Mouse (Mus musculus): ENCODE measurements around the gene Gbx1. TPM values are rescaled to one million over a fixed set of nuclear protein-coding genes. Genes with fewer than 3 reads are reported as not detected.
A peak's percentile ranks its signal among the peaks of the same experiment; 100 is the strongest.

The Gbx1 gene
- polyA plus RNA-seq, 1 experiment from 2014 or later: not detected

GRCm38 (mm10) chr5:24541144-24541569 is 14.2 kb upstream of the Gbx1 start:
- WGBS: 10% methylated on average over 6 of the region's 6 CpGs
- no peak overlapping the region for H3K9ac ChIP-seq (ENCODE audit: low read length)
- peak overlapping the region; percentile 44 for H3K4me2 ChIP-seq (ENCODE audit: low read depth, low read length)
- no peak for ATAC-seq (ENCODE audit: insufficient read depth, low FRiP score)
- H3K9me3 ChIP-seq (replicated peaks; ENCODE audit: control insufficient read depth, low read length): no peaks in the 10 kb centered on the region
- H3K27me3 ChIP-seq (ENCODE audit: control insufficient read depth, insufficient read depth, low read length): no peaks in the 10 kb centered on the region
- peaks cover 13% of the 10 kb centered on the region for H3K4me1 ChIP-seq (ENCODE audit: control insufficient read depth, insufficient read depth, low read length)
- no peak overlapping the region for H3K27ac ChIP-seq (ENCODE audit: low read length)
- no peaks in the 10 kb centered on the region for H3K36me3 ChIP-seq (ENCODE audit: control insufficient read depth, insufficient read depth, low read length)
- peak overlapping the region; percentile 25; the same call in 1 of the 2 replicates for H3K4me3 ChIP-seq (replicated peaks; ENCODE audit: low read length)

DNA sequence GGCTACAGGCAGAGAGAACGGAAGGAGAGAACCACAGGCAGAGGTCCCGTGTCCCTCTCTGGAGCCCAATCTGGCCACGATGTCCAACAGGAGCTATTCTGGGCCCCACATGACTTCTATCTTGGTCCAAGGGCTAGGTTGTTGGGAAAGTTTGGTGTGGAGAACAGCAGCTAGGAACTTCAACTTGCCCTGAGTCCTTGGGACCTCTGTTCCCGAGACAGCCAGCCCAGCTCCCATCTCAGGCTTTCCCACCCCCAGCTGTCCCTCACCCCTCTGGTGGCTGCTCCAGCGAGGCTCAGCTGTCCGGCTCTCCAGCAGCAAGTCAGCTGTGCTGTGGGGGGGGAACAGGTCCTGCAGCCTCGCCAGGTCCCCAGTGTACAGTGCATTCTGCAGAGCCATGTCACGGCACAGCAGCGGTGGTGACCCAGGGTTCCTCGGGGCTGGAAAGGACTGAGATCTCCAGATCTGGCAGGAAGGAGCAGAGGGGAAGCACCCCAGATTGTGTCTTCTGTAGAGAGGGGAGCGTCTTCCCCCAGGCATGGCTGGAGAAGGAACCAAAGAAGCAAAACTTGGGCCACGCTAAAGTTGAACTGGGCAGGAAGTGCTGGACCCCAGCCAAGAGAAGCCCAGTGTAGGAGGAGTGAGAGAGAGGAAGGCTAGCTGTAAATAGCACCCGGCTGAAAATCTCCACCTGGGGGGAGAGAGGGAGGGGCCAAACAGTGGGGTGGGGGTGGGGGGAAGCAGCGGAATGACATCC is 13.6 kb upstream of the Gbx1 start, which contains the start of gene Asb10:
Asb10 (minus strand) TSS at position 592 of the 757 bp plus-strand sequence.
- H3K9ac ChIP-seq (ENCODE audit: low read length): peak within 1 kb of the TSS; percentile 52
- peak within 1 kb of the TSS; percentile 25 for H3K4me3 ChIP-seq (replicated peaks; ENCODE audit: low read length)
- H3K4me1 ChIP-seq (ENCODE audit: control insufficient read depth, insufficient read depth, low read length): peaks cover 13% of the 10 kb centered on the region
- H3K4me2 ChIP-seq (ENCODE audit: low read depth, low read length): peak within 1 kb of the TSS; percentile 44
- H3K27me3 ChIP-seq (ENCODE audit: control insufficient read depth, insufficient read depth, low read length): no peaks in the 10 kb centered on the region
- peak; percentile 52 for ATAC-seq (ENCODE audit: insufficient read depth, low FRiP score)
- WGBS: 21% methylated on average over 14 of the region's 14 CpGs
- no peaks in the 10 kb centered on the region for H3K36me3 ChIP-seq (ENCODE audit: control insufficient read depth, insufficient read depth, low read length)
- H3K27ac ChIP-seq (ENCODE audit: low read length): peak within 1 kb of the TSS; percentile 14; the same call in 1 of the 2 replicates
- H3K9me3 ChIP-seq (replicated peaks; ENCODE audit: control insufficient read depth, low read length): no peaks in the 10 kb centered on the region

DNA sequence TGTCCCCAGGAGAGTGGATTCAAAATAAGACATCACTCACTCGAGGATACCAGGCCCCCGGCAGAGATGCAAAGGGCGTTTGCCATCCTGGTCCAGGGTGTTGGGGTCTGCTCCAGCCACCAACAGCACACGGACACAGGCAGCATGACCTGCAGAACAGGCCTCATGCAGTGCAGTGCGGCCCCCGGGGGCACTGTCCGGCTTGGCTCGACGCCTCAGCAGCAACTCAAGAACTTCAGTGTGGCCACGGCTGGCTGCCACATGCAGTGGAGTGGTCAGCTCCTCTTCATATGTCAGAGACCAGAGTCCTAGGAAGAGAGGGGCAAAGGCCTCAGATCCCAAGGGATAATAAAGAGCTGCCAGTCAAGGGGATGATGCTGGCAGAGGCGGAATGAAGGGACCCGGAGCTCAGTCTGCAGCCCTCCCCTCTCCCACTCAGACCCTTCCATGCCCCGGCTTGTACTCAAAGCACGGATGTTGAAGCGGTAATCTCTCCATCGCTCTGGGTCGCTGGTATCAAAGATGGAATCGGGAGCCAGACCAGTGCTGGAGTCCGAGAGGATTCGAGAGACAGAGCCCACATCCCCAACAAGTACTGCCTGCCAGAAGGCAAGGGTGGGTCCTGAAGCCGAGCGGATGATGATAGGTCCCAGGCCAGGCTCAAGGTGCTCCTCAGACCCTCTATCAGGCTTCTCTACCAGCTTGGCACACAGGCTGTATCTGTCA is 12.7 kb upstream of the Gbx1 start:
- Histone ChIP-seq H3K27ac (ENCODE audit: low read length) (no peak overlapping the region), H3K4me2 (ENCODE audit: low read depth, low read length) (no peak overlapping the region), H3K4me1 (ENCODE audit: control insufficient read depth, insufficient read depth, low read length) (peaks cover 13% of the 10 kb centered on the region), H3K36me3 (ENCODE audit: control insufficient read depth, insufficient read depth, low read length) (no peaks in the 10 kb centered on the region), H3K27me3 (ENCODE audit: control insufficient read depth, insufficient read depth, low read length) (no peaks in the 10 kb centered on the region), H3K9me3 (replicated peaks; ENCODE audit: control insufficient read depth, low read length) (no peaks in the 10 kb centered on the region), H3K9ac (ENCODE audit: low read length) (no peak overlapping the region), H3K4me3 (replicated peaks; ENCODE audit: low read length) (no peak overlapping the region)
- WGBS: 81% methylated on average over 22 of the region's 22 CpGs
- ATAC-seq (ENCODE audit: insufficient read depth, low FRiP score): 0 out of 2 replicates have a peak, but pooled peaks have one; percentile 6

DNA sequence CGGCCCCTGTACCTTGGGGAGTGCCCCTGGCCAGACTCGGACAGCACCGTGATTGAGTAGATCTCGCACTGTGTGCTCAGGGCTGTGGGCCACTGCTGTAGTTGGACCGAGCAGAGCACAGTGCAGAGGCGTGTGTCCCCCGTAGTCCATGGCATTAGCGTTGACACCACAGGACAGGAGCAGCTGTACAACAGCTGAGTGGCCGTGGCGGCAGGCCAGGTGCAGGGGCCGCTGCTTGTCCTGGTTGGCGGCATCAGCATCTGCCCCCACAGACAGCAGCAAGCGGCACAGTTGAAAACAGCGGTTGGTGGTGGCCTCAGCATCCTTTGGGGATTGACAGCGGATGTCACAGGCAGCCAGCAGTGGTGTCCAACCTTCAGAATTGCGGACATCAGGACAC is 10.6 kb upstream of the Gbx1 start:
- Histone ChIP-seq H3K4me1 (ENCODE audit: control insufficient read depth, insufficient read depth, low read length) (peaks cover 13% of the 10 kb centered on the region), H3K27me3 (ENCODE audit: control insufficient read depth, insufficient read depth, low read length) (no peaks in the 10 kb centered on the region), H3K9ac (ENCODE audit: low read length) (no peak overlapping the region), H3K9me3 (replicated peaks; ENCODE audit: control insufficient read depth, low read length) (no peaks in the 10 kb centered on the region), H3K4me3 (replicated peaks; ENCODE audit: low read length) (no peak overlapping the region), H3K36me3 (ENCODE audit: control insufficient read depth, insufficient read depth, low read length) (no peaks in the 10 kb centered on the region), H3K27ac (ENCODE audit: low read length) (no peak overlapping the region), H3K4me2 (ENCODE audit: low read depth, low read length) (no peak overlapping the region)
- no peak for ATAC-seq (ENCODE audit: insufficient read depth, low FRiP score)
- WGBS: 66% methylated on average over 16 of the region's 16 CpGs

- no peak overlapping the region for H3K27ac ChIP-seq (ENCODE audit: low read length)
- 0 out of 2 replicates have a peak, but pooled peaks cover under 1% of the 10 kb centered on the region for H3K27me3 ChIP-seq (ENCODE audit: control insufficient read depth, insufficient read depth, low read length)
- peaks cover 13% of the 10 kb centered on the region for H3K4me1 ChIP-seq (ENCODE audit: control insufficient read depth, insufficient read depth, low read length)
- WGBS: 79% methylated on average over 5 of the region's 5 CpGs
- no peak overlapping the region for H3K4me2 ChIP-seq (ENCODE audit: low read depth, low read length)
- no peak for ATAC-seq (ENCODE audit: insufficient read depth, low FRiP score)
- no peak overlapping the region for H3K4me3 ChIP-seq (replicated peaks; ENCODE audit: low read length)
- H3K36me3 ChIP-seq (ENCODE audit: control insufficient read depth, insufficient read depth, low read length): no peaks in the 10 kb centered on the region
- no peak overlapping the region for H3K9ac ChIP-seq (ENCODE audit: low read length)
- no peaks in the 10 kb centered on the region for H3K9me3 ChIP-seq (replicated peaks; ENCODE audit: control insufficient read depth, low read length)
These were observed 9.5 kb upstream of the Gbx1 start for GRCm38 (mm10) chr5:24536511-24536910.

DNA sequence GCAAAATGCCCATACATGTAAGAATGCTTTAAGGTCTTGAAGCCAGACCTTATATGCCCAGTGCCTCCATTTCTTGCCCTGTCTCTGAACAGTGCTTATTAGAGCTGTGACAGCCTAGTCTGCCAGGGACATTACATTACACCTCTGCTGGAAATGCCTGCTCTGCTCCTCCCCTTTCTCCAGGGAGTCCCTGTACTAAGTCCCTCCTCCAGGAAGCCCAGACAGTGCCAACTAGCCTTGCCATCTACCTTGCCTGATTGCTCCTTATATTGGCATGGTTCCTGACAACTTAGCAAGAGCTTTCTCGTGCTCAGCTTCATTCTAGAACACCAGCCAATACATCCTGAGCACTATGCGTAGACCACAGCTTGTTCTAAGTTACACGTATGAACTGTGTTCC is 8.7 kb upstream of the Gbx1 start:
- no peaks in the 10 kb centered on the region for H3K9me3 ChIP-seq (replicated peaks; ENCODE audit: control insufficient read depth, low read length)
- H3K36me3 ChIP-seq (ENCODE audit: control insufficient read depth, insufficient read depth, low read length): no peaks in the 10 kb centered on the region
- no peak for ATAC-seq (ENCODE audit: insufficient read depth, low FRiP score)
- WGBS: 78% methylated on average over 3 of the region's 3 CpGs
- peaks cover 7% of the 10 kb centered on the region for H3K4me1 ChIP-seq (ENCODE audit: control insufficient read depth, insufficient read depth, low read length)
- H3K27me3 ChIP-seq (ENCODE audit: control insufficient read depth, insufficient read depth, low read length): peaks cover 8% of the 10 kb centered on the region
- no peak overlapping the region for H3K9ac ChIP-seq (ENCODE audit: low read length)
- H3K4me3 ChIP-seq (replicated peaks; ENCODE audit: low read length): no peak overlapping the region
- no peak overlapping the region for H3K27ac ChIP-seq (ENCODE audit: low read length)
- H3K4me2 ChIP-seq (ENCODE audit: low read depth, low read length): no peak overlapping the region

- no peak overlapping the region for H3K4me3 ChIP-seq (replicated peaks; ENCODE audit: low read length)
- H3K9ac ChIP-seq (ENCODE audit: low read length): no peak overlapping the region
- no peak overlapping the region for H3K27ac ChIP-seq (ENCODE audit: low read length)
- H3K27me3 ChIP-seq (ENCODE audit: control insufficient read depth, insufficient read depth, low read length): peaks cover 20% of the 10 kb centered on the region
- no peaks in the 10 kb centered on the region for H3K36me3 ChIP-seq (ENCODE audit: control insufficient read depth, insufficient read depth, low read length)
- 0 out of 2 replicates have a peak, but pooled peaks cover 3% of the 10 kb centered on the region for H3K4me1 ChIP-seq (ENCODE audit: control insufficient read depth, insufficient read depth, low read length)
- 52% methylated on average over 5 of the region's 5 CpGs for WGBS
- no peak overlapping the region for H3K4me2 ChIP-seq (ENCODE audit: low read depth, low read length)
- ATAC-seq (ENCODE audit: insufficient read depth, low FRiP score): no peak
- no peaks in the 10 kb centered on the region for H3K9me3 ChIP-seq (replicated peaks; ENCODE audit: control insufficient read depth, low read length)
These were observed 7.3 kb upstream of the Gbx1 start for GRCm38 (mm10) chr5:24534292-24534691.

DNA sequence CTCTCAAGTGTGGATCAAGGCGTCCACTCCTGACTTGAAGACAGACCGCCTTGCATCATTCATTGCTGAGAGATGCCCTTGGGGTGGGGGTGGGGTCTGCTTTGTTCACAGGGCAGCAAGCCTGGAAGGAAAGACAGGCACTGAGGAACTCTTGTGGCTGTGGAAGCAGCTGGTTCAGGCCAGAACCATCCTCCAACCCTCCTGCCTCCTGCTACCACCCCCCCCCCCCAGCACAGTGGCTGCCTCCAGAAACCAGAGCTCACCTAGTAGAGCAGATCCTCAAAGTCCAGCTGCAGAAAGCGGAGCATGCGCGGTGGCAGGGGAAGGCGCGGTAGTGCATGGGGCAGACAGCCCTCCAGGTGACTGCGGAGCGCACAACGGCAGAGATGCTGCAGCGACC is 6.4 kb upstream of the Gbx1 start:
- H3K9ac ChIP-seq (ENCODE audit: low read length): no peak overlapping the region
- no peak overlapping the region for H3K4me3 ChIP-seq (replicated peaks; ENCODE audit: low read length)
- WGBS: 50% methylated on average over 11 of the region's 11 CpGs
- ATAC-seq (ENCODE audit: insufficient read depth, low FRiP score): no peak
- peaks cover 29% of the 10 kb centered on the region for H3K27me3 ChIP-seq (ENCODE audit: control insufficient read depth, insufficient read depth, low read length)
- no peak overlapping the region for H3K27ac ChIP-seq (ENCODE audit: low read length)
- no peaks in the 10 kb centered on the region for H3K36me3 ChIP-seq (ENCODE audit: control insufficient read depth, insufficient read depth, low read length)
- 0 out of 2 replicates have a peak, but pooled peaks cover 3% of the 10 kb centered on the region for H3K4me1 ChIP-seq (ENCODE audit: control insufficient read depth, insufficient read depth, low read length)
- H3K4me2 ChIP-seq (ENCODE audit: low read depth, low read length): no peak overlapping the region
- H3K9me3 ChIP-seq (replicated peaks; ENCODE audit: control insufficient read depth, low read length): no peaks in the 10 kb centered on the region

Measured in stomach, embryonic 16.5 days (tissue).